Mouse (Mus musculus): Measurements from ENCODE around the gene Sgms1. TPM values are rescaled to one million over a fixed set of nuclear protein-coding genes. Genes with fewer than 3 reads are reported as not detected.

The Sgms1 gene
- polyA plus RNA-seq, 1 experiment from 2014 or later: 19.1 TPM

- Histone ChIP-seq H3K36me3 (no peaks in the 10 kb centered on the region), H3K4me1 (replicated peaks) (no peaks in the 10 kb centered on the region), H3K27me3 (no peaks in the 10 kb centered on the region), H3K9me3 (no peaks in the 10 kb centered on the region), H3K27ac (no peak overlapping the region), H3K4me3 (no peak overlapping the region), H3K9ac (no peak overlapping the region), H3K4me2 (no peak overlapping the region)
- WGBS: 100% methylated on average over 1 of the region's 1 CpGs
- ATAC-seq (ENCODE audit: low FRiP score): no peak
Observed at GRCm38 (mm10) chr19:32263753-32264152, 125.8 kb downstream of the Sgms1 start.

GRCm38 (mm10) chr19:32262805-32263572, 126.5 kb downstream of the Sgms1 start:
- WGBS: 95% methylated on average over 10 of the region's 10 CpGs
- Histone ChIP-seq H3K4me3 (no peak overlapping the region), H3K9me3 (no peaks in the 10 kb centered on the region), H3K27me3 (no peaks in the 10 kb centered on the region), H3K4me2 (no peak overlapping the region), H3K27ac (no peak overlapping the region), H3K4me1 (replicated peaks) (no peaks in the 10 kb centered on the region), H3K9ac (no peak overlapping the region), H3K36me3 (no peaks in the 10 kb centered on the region)
- ATAC-seq (ENCODE audit: low FRiP score): no peak

GRCm38 (mm10) chr19:32260869-32261688, 128.4 kb downstream of the Sgms1 start:
- Histone ChIP-seq H3K27me3 (no peaks in the 10 kb centered on the region), H3K4me1 (replicated peaks) (0 out of 2 replicates have a peak, but pooled peaks cover 3% of the 10 kb centered on the region), H3K4me3 (no peak overlapping the region), H3K9ac (no peak overlapping the region), H3K27ac (no peak overlapping the region), H3K36me3 (no peaks in the 10 kb centered on the region), H3K4me2 (no peak overlapping the region), H3K9me3 (no peaks in the 10 kb centered on the region)
- ATAC-seq (ENCODE audit: low FRiP score): no peak
- 61% methylated on average over 8 of the region's 8 CpGs for WGBS

- no peak overlapping the region for H3K4me2 ChIP-seq
Observed at GRCm38 (mm10) chr19:32259830-32260229, 129.7 kb downstream of the Sgms1 start.

GRCm38 (mm10) chr19:32259048-32259447, 130.5 kb downstream of the Sgms1 start:
- no peak overlapping the region for H3K4me2 ChIP-seq
- no peak for ATAC-seq (ENCODE audit: low FRiP score)
- peaks cover 14% of the 10 kb centered on the region for H3K4me1 ChIP-seq (replicated peaks)
- H3K27ac ChIP-seq: no peak overlapping the region
- H3K9me3 ChIP-seq: no peaks in the 10 kb centered on the region
- H3K9ac ChIP-seq: no peak overlapping the region
- no peak overlapping the region for H3K4me3 ChIP-seq
- 81% methylated on average over 4 of the region's 4 CpGs for WGBS
- H3K36me3 ChIP-seq: no peaks in the 10 kb centered on the region
- H3K27me3 ChIP-seq: no peaks in the 10 kb centered on the region

More at GRCm38 (mm10) chr19:32259830-32260229, 129.7 kb downstream of the Sgms1 start:
- peaks cover 11% of the 10 kb centered on the region for H3K4me1 ChIP-seq (replicated peaks)
- no peaks in the 10 kb centered on the region for H3K9me3 ChIP-seq
- H3K4me3 ChIP-seq: no peak overlapping the region
- H3K27me3 ChIP-seq: no peaks in the 10 kb centered on the region
- H3K27ac ChIP-seq: no peak overlapping the region
- ATAC-seq (ENCODE audit: low FRiP score): no peak
- 94% methylated on average over 2 of the region's 2 CpGs for WGBS
- H3K9ac ChIP-seq: no peak overlapping the region
- no peaks in the 10 kb centered on the region for H3K36me3 ChIP-seq

- H3K36me3 ChIP-seq: no peaks in the 10 kb centered on the region
- H3K4me2 ChIP-seq: no peak overlapping the region
- ATAC-seq (ENCODE audit: low FRiP score): no peak
- H3K4me1 ChIP-seq (replicated peaks): peaks cover 14% of the 10 kb centered on the region
- no peaks in the 10 kb centered on the region for H3K9me3 ChIP-seq
- H3K4me3 ChIP-seq: no peak overlapping the region
- 82% methylated on average over 5 of the region's 5 CpGs for WGBS
- no peaks in the 10 kb centered on the region for H3K27me3 ChIP-seq
- H3K27ac ChIP-seq: no peak overlapping the region
- H3K9ac ChIP-seq: no peak overlapping the region
Observed at GRCm38 (mm10) chr19:32258146-32258545, 131.4 kb downstream of the Sgms1 start.

- 93% methylated on average over 3 of the region's 3 CpGs for WGBS
- no peaks in the 10 kb centered on the region for H3K9me3 ChIP-seq
- no peak overlapping the region for H3K4me3 ChIP-seq
- no peak overlapping the region for H3K27ac ChIP-seq
- peaks cover 14% of the 10 kb centered on the region for H3K4me1 ChIP-seq (replicated peaks)
- H3K9ac ChIP-seq: no peak overlapping the region
- ATAC-seq (ENCODE audit: low FRiP score): no peak
- no peaks in the 10 kb centered on the region for H3K27me3 ChIP-seq
- no peaks in the 10 kb centered on the region for H3K36me3 ChIP-seq
- no peak overlapping the region for H3K4me2 ChIP-seq
Observed at GRCm38 (mm10) chr19:32257616-32258015, 131.9 kb downstream of the Sgms1 start.

- Histone ChIP-seq H3K36me3 (no peaks in the 10 kb centered on the region), H3K4me2 (no peak overlapping the region), H3K27me3 (no peaks in the 10 kb centered on the region), H3K9ac (no peak overlapping the region), H3K9me3 (no peaks in the 10 kb centered on the region), H3K4me1 (replicated peaks) (peaks cover 14% of the 10 kb centered on the region), H3K4me3 (no peak overlapping the region), H3K27ac (no peak overlapping the region)
- 78% methylated on average over 4 of the region's 4 CpGs for WGBS
- no peak for ATAC-seq (ENCODE audit: low FRiP score)
Observed at GRCm38 (mm10) chr19:32256706-32257415, 132.7 kb downstream of the Sgms1 start.

- H3K9ac ChIP-seq: no peak overlapping the region
- no peak overlapping the region for H3K4me3 ChIP-seq
- no peak for ATAC-seq (ENCODE audit: low FRiP score)
- H3K9me3 ChIP-seq: no peaks in the 10 kb centered on the region
- H3K4me2 ChIP-seq: no peak overlapping the region
- WGBS: 32% methylated on average over 6 of the region's 6 CpGs
- H3K36me3 ChIP-seq: no peaks in the 10 kb centered on the region
- H3K4me1 ChIP-seq (replicated peaks): peaks cover 14% of the 10 kb centered on the region
- 0 out of 2 replicates have a peak overlapping the region, but pooled peaks have one; percentile 37 for H3K27ac ChIP-seq
- H3K27me3 ChIP-seq: no peaks in the 10 kb centered on the region
Observed at GRCm38 (mm10) chr19:32255429-32256185, 133.9 kb downstream of the Sgms1 start.

- ATAC-seq (ENCODE audit: low FRiP score): no peak
- Histone ChIP-seq H3K9me3 (no peaks in the 10 kb centered on the region), H3K4me2 (no peak overlapping the region), H3K4me3 (no peak overlapping the region), H3K27ac (peak overlapping the region; percentile 37; the same call in 1 of the 2 replicates), H3K27me3 (no peaks in the 10 kb centered on the region), H3K36me3 (no peaks in the 10 kb centered on the region), H3K9ac (no peak overlapping the region), H3K4me1 (replicated peaks) (peaks cover 14% of the 10 kb centered on the region)
- 44% methylated on average over 8 of the region's 8 CpGs for WGBS
Observed at GRCm38 (mm10) chr19:32254739-32255344, 134.7 kb downstream of the Sgms1 start.

- no peaks in the 10 kb centered on the region for H3K9me3 ChIP-seq
Observed at GRCm38 (mm10) chr19:32254204-32254603, 135.3 kb downstream of the Sgms1 start.

More at GRCm38 (mm10) chr19:32254204-32254603, 135.3 kb downstream of the Sgms1 start:
- 90% methylated on average over 2 of the region's 2 CpGs for WGBS
- no peak for ATAC-seq (ENCODE audit: low FRiP score)
- H3K27me3 ChIP-seq: no peaks in the 10 kb centered on the region
- H3K27ac ChIP-seq: no peak overlapping the region
- no peak overlapping the region for H3K9ac ChIP-seq
- no peak overlapping the region for H3K4me3 ChIP-seq
- no peaks in the 10 kb centered on the region for H3K36me3 ChIP-seq
- no peak overlapping the region for H3K4me2 ChIP-seq
- peaks cover 14% of the 10 kb centered on the region for H3K4me1 ChIP-seq (replicated peaks)

Measured in hindbrain, embryonic 13.5 days (tissue).